Mouse (Mus musculus) kidney, postnatal 0 days (tissue): ENCODE measurements around the gene Hormad1. TPM values are rescaled to one million over a fixed set of nuclear protein-coding genes. Genes with fewer than 3 reads are reported as not detected.

Experiments
- ATAC-seq: fragments of 200-750 bp; cut with Nextera tagmentation; replicated peaks from 2 replicates; pipeline ENCODE4 v1.8.0; 2017; ENCODE audit warnings: low read depth, moderate number of reproducible peaks, moderate TSS enrichment, moderate library complexity; ENCODE audit not compliant: low FRiP score
- DNase-seq: peaks from one replicate; pipeline ENCODE4 v3.0.0-alpha.2; 2016; ENCODE audit warnings: low spot score
- H3K27ac ChIP-seq: fragments of 300-500 bp; sonication (generic); 2 replicates; pipeline ENCODE4 v1.5.1; 2014; ENCODE audit warnings: mild to moderate bottlenecking
- H3K27me3 ChIP-seq: fragments of 300-500 bp; sonication (generic); 2 replicates; pipeline ENCODE4 v1.6.1; 2014; ENCODE audit warnings: low read length, mixed read lengths; ENCODE audit not compliant: insufficient read depth
- H3K36me3 ChIP-seq: fragments of 300-500 bp; sonication (generic); 2 replicates; pipeline ENCODE4 v1.6.1; 2014; ENCODE audit warnings: low read length, mixed read lengths; ENCODE audit not compliant: insufficient read depth
- H3K4me1 ChIP-seq: fragments of 300-500 bp; sonication (generic); replicated peaks from 2 replicates; pipeline ENCODE4 v1.6.1; 2014; ENCODE audit warnings: antibody characterized with exemption, low read length, mixed read lengths; ENCODE audit not compliant: insufficient read depth
- H3K4me2 ChIP-seq: fragments of 300-500 bp; sonication (generic); 2 replicates; pipeline ENCODE4 v1.6.1; 2014; ENCODE audit warnings: mild to moderate bottlenecking, low read length, moderate library complexity, mixed read lengths
- H3K4me3 ChIP-seq: fragments of 300-500 bp; sonication (generic); replicated peaks from 2 replicates; pipeline ENCODE4 v1.5.1; 2014; ENCODE audit warnings: low read depth, low read length
- H3K9ac ChIP-seq: fragments of 300-500 bp; sonication (generic); 2 replicates; pipeline ENCODE4 v1.6.1; 2014; ENCODE audit warnings: low read depth, low read length
- H3K9me3 ChIP-seq: fragments of 300-500 bp; sonication (generic); replicated peaks from 2 replicates; pipeline ENCODE4 v1.6.1; 2016; ENCODE audit warnings: low read length, inconsistent platforms, mixed read lengths
- CTCF ChIP-seq: IDR thresholded peaks from 2 replicates; pipeline ENCODE4 v1.5.1; 2016; ENCODE audit warnings: antibody characterized with exemption, low read depth, mild to moderate bottlenecking, moderate library complexity
- WGBS: fragments of 180-500 bp; shearing (Covaris S2); extraction: QIAGEN DNeasy Blood & Tissue Kit; methylation state at CpG from one replicate; pipeline ENCODE4 v1.1.7; 2014; 5-methylcytosine and 5-hydroxymethylcytosine counted together
- polyA plus RNA-seq: library from polyadenylated mRNA; unstranded; fragments of >200 nt; fragmentation: Nextera tagmentation; extraction: Ambion mirVana; gene quantifications from 2 replicates; pipeline ENCODE4 v1.2.1, GENCODE M21; 2015

Hormad1 gene
- polyA plus RNA-seq, 1 experiment from 2014 or later, result not detected

DNA sequence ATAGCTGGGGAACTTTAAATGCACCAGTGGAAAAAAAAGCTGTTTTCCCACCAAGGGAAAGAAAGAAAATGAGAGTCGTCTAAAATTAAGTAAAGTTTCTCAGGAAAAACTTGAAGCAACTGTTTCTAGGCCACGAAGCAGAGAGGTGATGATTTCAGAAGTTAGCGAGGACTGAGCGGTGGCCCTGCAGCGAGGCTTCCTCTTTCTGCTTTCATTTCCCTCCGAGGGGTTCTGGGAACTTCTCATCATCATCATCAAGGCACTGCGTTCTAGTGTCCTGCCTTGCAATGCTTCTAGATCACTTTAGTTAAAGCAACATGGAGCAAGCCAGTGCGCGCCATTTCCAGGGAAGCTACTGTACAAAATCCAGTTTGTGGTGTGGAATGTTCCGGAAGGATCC, 38.3 kb upstream of the Hormad1 start:
- H3K9me3 ChIP-seq, result no peaks in the 10 kb centered on the region
- no peak overlapping the region for H3K9ac ChIP-seq
- TF ChIP-seq CTCF, result no peak
- no peaks in the 10 kb centered on the region for H3K36me3 ChIP-seq
- H3K4me2 ChIP-seq, result no peak overlapping the region
- WGBS, result 88% methylated on average over 10 of the region's 10 CpGs
- ATAC-seq (no peak), DNase-seq (no peak)
- no peak overlapping the region for H3K27ac ChIP-seq
- H3K27me3 ChIP-seq, result no peaks in the 10 kb centered on the region
- H3K4me3 ChIP-seq, result no peak overlapping the region
- H3K4me1 ChIP-seq, result no peaks in the 10 kb centered on the region

DNA sequence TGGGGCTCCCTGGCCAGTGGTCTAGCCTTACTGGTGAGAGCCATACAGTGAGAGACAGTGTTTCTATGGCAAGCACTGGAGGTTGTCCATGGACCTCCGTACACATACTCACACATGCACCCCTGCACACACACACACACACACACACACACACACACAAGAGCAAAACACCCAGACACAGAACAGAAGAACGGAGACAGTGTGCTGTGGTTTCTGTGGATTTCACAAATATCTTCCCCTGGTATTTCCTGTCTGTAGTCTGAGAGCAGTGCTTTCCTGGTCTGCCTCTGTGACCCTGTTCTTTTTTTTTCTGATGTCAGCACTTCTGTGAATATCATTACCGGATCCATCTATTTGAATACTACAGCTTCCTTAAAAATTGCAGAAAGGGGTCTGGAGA, 35.8 kb upstream of the Hormad1 start:
- Histone ChIP-seq H3K9me3 (no peaks in the 10 kb centered on the region), H3K9ac (no peak overlapping the region), H3K4me2 (no peak overlapping the region), H3K4me1 (no peaks in the 10 kb centered on the region), H3K27me3 (no peaks in the 10 kb centered on the region), H3K4me3 (no peak overlapping the region), H3K27ac (no peak overlapping the region), H3K36me3 (no peaks in the 10 kb centered on the region)
- no peak for TF ChIP-seq CTCF
- ATAC-seq (no peak), DNase-seq (peak; percentile 65)
- WGBS, result 56% methylated on average over 3 of the region's 3 CpGs

DNA sequence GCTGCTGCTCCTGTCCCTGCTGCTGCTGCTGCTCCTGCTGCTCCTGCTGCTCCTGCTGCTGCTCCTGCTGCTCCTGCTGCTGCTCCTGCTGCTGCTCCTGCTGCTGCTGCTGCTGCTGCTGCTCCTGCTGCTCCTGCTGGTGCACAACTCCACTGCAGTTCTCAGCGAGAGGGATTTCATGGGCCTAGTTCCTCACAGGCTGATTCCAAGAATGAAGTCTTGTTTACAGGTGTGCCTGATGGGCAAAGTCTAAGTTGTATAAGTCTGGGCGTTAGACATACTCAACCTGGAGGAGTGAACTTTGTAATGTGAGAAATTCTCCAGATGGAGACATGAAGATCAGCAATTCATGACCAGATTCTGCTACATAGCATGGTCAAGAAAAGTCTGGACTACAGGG, 34.8 kb upstream of the Hormad1 start:
- H3K27ac ChIP-seq, result no peak overlapping the region
- H3K4me1 ChIP-seq, result no peaks in the 10 kb centered on the region
- TF ChIP-seq CTCF, result no peak
- DNase-seq, result no peak
- no peak for ATAC-seq
- H3K36me3 ChIP-seq, result no peaks in the 10 kb centered on the region
- H3K9ac ChIP-seq, result no peak overlapping the region
- H3K27me3 ChIP-seq, result no peaks in the 10 kb centered on the region
- H3K4me2 ChIP-seq, result no peak overlapping the region
- no peak overlapping the region for H3K4me3 ChIP-seq
- WGBS, result 51% methylated on average over 2 of the region's 2 CpGs
- H3K9me3 ChIP-seq, result no peaks in the 10 kb centered on the region

DNA sequence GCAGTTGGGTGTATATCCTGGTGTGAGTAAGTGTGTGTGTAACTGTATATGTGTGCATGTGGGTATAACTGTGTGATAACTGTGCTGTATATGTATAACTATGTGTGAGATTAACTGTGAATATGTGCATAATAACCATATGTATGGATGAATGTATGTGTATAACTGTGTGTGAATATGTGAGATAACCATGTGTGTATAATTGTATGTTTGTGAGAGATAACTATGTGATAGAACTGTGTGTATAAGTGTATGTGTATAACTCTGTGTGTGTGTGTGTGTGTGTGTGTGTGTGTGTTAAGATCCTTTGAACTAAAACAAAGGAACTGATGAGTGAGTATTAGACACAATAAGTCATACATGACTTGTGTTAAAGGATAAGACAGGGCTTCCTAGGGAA, 33.4 kb upstream of the Hormad1 start:
- H3K27me3 ChIP-seq, result no peaks in the 10 kb centered on the region
- no peaks in the 10 kb centered on the region for H3K4me1 ChIP-seq
- H3K27ac ChIP-seq, result no peak overlapping the region
- no peak overlapping the region for H3K4me2 ChIP-seq
- H3K4me3 ChIP-seq, result no peak overlapping the region
- no peaks in the 10 kb centered on the region for H3K9me3 ChIP-seq
- ATAC-seq (no peak), DNase-seq (no peak)
- no peak overlapping the region for H3K9ac ChIP-seq
- TF ChIP-seq CTCF, result no peak
- no peaks in the 10 kb centered on the region for H3K36me3 ChIP-seq

DNA sequence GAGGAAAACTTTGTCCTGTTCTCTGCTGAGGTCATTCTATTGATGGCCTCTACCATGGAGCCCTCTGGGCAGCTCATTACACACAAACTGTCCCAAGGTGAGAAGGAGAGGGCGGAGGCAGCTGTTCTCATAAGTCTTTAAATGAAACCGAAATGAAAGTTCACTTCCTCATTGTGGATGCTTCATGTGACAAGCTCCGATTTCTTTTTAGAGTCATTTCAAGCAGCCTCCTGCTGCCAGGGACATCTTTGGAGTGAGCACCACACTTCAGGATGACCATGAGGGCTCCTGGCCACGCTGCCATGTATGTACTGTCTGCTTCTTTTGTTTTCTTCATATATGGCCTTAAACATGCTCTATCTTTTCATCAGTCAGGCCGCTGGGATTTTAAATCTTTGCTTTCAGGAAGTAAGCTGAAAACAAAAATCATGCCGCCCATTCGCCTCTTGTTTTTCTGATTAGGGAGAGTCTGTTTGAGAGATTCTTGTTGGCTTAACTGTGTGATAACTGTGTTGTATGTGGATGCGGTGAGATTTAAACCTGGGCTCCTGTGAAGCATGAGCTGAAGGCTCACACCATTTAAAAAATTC, 32.8 kb upstream of the Hormad1 start, which contains the start of gene Ctss:
Ctss (plus strand) TSS at position 165 of the 590 bp plus-strand sequence.
- Histone ChIP-seq H3K27me3 (no peaks in the 10 kb centered on the region), H3K4me2 (no peak within 1 kb of the TSS), H3K9me3 (no peaks in the 10 kb centered on the region), H3K9ac (no peak within 1 kb of the TSS), H3K4me1 (no peaks in the 10 kb centered on the region), H3K36me3 (no peaks in the 10 kb centered on the region), H3K27ac (no peak within 1 kb of the TSS), H3K4me3 (no peak within 1 kb of the TSS)
- no peak for TF ChIP-seq CTCF
- DNase-seq (no peak), ATAC-seq (no peak)
- 82% methylated on average over 8 of the region's 8 CpGs for WGBS

DNA sequence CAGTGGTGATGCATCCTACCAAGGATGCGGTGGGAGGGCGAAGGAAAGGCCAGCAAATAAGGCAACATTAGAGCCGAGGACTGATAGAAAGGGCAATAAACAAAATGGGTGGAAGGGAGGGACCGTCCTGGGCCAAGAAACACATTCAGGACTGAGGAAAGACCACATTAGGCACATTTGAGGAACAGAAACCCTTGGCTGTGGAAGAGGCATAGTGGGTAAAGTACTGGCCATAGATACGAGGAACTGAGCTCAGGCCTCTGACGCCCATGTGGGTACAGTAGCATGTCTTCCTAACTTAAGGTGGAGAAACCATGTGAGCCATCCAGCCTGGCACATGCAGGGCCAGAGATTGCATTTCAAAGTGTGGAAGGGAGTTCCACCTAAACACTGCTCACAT, 29.7 kb upstream of the Hormad1 start:
- no peaks in the 10 kb centered on the region for H3K27me3 ChIP-seq
- H3K4me3 ChIP-seq, result no peak overlapping the region
- no peak for DNase-seq
- H3K4me1 ChIP-seq, result no peaks in the 10 kb centered on the region
- H3K9me3 ChIP-seq, result no peaks in the 10 kb centered on the region
- 80% methylated on average over 6 of the region's 6 CpGs for WGBS
- ATAC-seq, result no peak
- no peak overlapping the region for H3K27ac ChIP-seq
- no peaks in the 10 kb centered on the region for H3K36me3 ChIP-seq
- H3K4me2 ChIP-seq, result no peak overlapping the region
- H3K9ac ChIP-seq, result no peak overlapping the region
- TF ChIP-seq CTCF, result no peak

DNA sequence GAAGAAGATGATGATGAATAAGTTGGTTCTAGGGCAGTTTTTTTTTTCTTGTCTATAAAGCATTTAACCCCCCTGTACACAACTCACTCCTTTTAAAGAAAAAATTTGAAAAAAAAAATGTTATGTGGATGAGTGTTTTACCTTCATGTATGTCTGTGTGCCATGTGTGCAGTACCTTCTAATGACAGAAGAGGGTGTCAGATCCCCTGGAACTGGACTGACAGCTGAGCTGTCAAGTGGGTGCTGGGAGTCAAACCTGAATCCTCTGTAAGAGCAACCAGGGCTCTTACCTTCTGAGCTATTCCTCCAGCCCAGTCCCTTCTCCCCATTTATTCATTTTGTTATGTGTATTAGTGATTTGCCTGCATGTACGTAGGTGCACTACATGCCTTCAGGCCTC, 28.5 kb upstream of the Hormad1 start:
- TF ChIP-seq CTCF, result no peak
- Histone ChIP-seq H3K4me3 (no peak overlapping the region), H3K36me3 (no peaks in the 10 kb centered on the region), H3K27ac (no peak overlapping the region), H3K9me3 (no peaks in the 10 kb centered on the region), H3K9ac (no peak overlapping the region), H3K27me3 (no peaks in the 10 kb centered on the region), H3K4me2 (no peak overlapping the region), H3K4me1 (no peaks in the 10 kb centered on the region)
- 95% methylated on average over 1 of the region's 1 CpGs for WGBS
- no peak for ATAC-seq
- DNase-seq, result no peak
